Mouse (Mus musculus): ENCODE measurements around the gene Pigq.

GRCm38 (mm10) chr17:25922120-25922519 is 22.6 kb downstream of the Pigq start:
- TF ChIP-seq CTCF (IDR thresholded peaks at IDR 0.05; ENCODE audit: borderline replicate concordance, insufficient read depth, low read depth, low read length) = no peak
- TF ChIP-seq POLR2A (IDR thresholded peaks at IDR 0.05; ENCODE audit: borderline replicate concordance, insufficient read depth, low read length) = no peak
